Mouse (Mus musculus): ENCODE results near the gene Slc12a1.
A peak's percentile ranks its signal among the peaks of the same experiment; 100 is the strongest.

The Slc12a1 gene

DNA sequence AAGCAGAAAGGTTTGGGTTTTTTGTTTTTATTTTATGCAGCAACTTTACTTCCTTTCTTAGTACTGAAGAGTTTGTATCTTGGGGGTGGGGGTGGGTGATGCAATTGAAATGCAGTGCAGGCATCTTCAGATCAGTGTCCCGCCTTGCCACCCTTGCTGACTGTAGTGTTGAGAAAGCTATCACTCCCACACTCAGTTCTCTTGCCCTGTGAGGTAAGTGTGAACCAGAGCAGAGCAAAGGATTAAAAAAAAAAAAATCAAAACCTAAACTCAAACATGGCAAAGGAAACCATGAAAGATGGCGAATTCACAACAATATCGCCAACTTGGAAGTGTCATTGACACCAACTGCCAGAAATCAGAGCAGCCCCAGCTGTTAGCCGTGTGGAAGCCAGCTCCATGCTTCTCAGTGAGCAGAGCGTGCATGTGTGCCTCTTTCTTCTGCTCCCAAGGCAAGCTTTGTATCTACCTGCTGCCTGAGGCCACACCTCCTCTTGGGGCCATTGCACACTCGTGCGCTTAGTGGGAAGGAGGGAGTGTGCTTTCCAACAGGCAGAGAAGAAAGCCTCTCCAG is 26.0 kb downstream of the Slc12a1 start:
- Histone ChIP-seq H3K36me3 (ENCODE audit: insufficient read depth, low read length) (no peaks in the 10 kb centered on the region), H3K4me1 (replicated peaks; ENCODE audit: low read depth, low read length) (no peaks in the 10 kb centered on the region), H3K27me3 (ENCODE audit: insufficient read depth, low read length) (no peaks in the 10 kb centered on the region), H3K9me3 (ENCODE audit: low read length) (no peaks in the 10 kb centered on the region), H3K4me3 (replicated peaks; ENCODE audit: low read length) (no peak overlapping the region)
- no peak for TF ChIP-seq NANOG (IDR thresholded peaks at IDR 0.05; ENCODE audit: borderline replicate concordance, low read length)

DNA sequence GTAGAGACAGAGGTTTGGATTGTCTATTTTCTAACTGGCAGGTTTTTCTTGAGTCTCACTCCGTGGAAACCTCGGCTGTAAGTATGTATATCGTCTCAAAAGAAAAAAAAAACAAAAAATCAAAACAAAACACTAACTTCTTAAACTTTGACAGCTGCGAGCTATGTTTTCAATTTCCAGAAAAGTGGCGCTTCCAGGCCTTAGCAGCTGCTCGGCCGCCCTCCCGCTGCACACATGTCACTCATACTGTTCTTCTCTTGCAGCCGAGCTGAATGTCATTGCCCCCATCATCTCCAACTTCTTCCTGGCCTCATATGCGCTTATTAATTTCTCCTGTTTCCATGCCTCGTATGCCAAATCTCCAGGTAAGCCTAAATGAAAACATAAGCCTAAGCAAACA is 35.6 kb downstream of the Slc12a1 start:
- no peak overlapping the region for H3K4me3 ChIP-seq (replicated peaks; ENCODE audit: low read length)
- H3K4me1 ChIP-seq (replicated peaks; ENCODE audit: low read depth, low read length): no peaks in the 10 kb centered on the region
- no peaks in the 10 kb centered on the region for H3K36me3 ChIP-seq (ENCODE audit: insufficient read depth, low read length)
- no peaks in the 10 kb centered on the region for H3K27me3 ChIP-seq (ENCODE audit: insufficient read depth, low read length)
- no peaks in the 10 kb centered on the region for H3K9me3 ChIP-seq (ENCODE audit: low read length)
- TF ChIP-seq POU5F1 (IDR thresholded peaks at IDR 0.05; ENCODE audit: borderline replicate concordance, low read length) (no peak), NANOG (IDR thresholded peaks at IDR 0.05; ENCODE audit: borderline replicate concordance, low read length) (no peak), CTCF (conservative IDR thresholded peaks at IDR 0.05; ENCODE audit: low read length) (no peak)

DNA sequence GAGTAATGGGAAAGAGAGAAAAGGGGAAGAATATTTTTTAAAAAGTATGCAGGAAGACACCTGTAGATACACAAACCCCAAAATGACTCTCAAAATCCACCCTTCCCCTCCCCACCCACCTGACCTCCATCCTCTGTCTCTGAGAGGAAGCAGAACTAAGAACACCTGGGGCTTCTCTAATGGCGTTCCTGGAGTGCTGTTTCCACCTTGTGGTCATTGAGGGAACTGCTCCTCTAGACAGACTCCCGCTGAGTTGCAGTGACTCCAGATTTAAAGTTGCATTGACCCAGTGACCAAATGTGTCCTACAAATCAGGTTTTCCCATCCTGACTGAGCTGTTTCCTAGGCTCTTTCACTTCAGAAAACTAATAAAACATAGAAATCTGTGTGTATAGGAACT is 36.9 kb downstream of the Slc12a1 start:
- Histone ChIP-seq H3K4me3 (replicated peaks; ENCODE audit: low read length) (no peak overlapping the region), H3K27me3 (ENCODE audit: insufficient read depth, low read length) (no peaks in the 10 kb centered on the region), H3K36me3 (ENCODE audit: insufficient read depth, low read length) (no peaks in the 10 kb centered on the region), H3K4me1 (replicated peaks; ENCODE audit: low read depth, low read length) (no peaks in the 10 kb centered on the region), H3K9me3 (ENCODE audit: low read length) (no peaks in the 10 kb centered on the region)
- no peak for TF ChIP-seq NANOG (IDR thresholded peaks at IDR 0.05; ENCODE audit: borderline replicate concordance, low read length)
- TF ChIP-seq CTCF (conservative IDR thresholded peaks at IDR 0.05; ENCODE audit: low read length): peak; percentile 97

DNA sequence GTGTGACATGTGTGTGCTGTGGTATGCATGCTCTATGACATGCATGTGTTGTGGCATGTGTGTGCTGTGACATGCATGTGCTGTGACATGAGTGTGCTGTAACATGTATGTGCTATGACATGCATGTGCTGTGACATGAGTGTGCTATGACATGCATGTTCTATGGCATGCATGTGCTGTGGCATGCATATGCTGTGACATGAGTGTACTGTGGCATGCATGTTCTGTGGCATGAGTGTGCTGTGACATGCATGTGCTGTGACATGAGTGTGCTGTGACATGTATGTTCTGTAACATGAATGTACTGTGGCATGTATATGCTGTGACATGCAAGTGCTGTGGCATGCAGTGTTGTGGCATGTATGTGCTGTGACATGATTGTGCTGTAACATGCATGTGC is 40.6 kb downstream of the Slc12a1 start:
- Histone ChIP-seq H3K36me3 (ENCODE audit: insufficient read depth, low read length) (no peaks in the 10 kb centered on the region), H3K27me3 (ENCODE audit: insufficient read depth, low read length) (no peaks in the 10 kb centered on the region), H3K4me3 (replicated peaks; ENCODE audit: low read length) (no peak overlapping the region), H3K9me3 (ENCODE audit: low read length) (no peaks in the 10 kb centered on the region), H3K4me1 (replicated peaks; ENCODE audit: low read depth, low read length) (no peaks in the 10 kb centered on the region)
- TF ChIP-seq CTCF (conservative IDR thresholded peaks at IDR 0.05; ENCODE audit: low read length): no peak
- TF ChIP-seq NANOG (IDR thresholded peaks at IDR 0.05; ENCODE audit: borderline replicate concordance, low read length): no peak
- no peak for TF ChIP-seq POU5F1 (IDR thresholded peaks at IDR 0.05; ENCODE audit: borderline replicate concordance, low read length)

DNA sequence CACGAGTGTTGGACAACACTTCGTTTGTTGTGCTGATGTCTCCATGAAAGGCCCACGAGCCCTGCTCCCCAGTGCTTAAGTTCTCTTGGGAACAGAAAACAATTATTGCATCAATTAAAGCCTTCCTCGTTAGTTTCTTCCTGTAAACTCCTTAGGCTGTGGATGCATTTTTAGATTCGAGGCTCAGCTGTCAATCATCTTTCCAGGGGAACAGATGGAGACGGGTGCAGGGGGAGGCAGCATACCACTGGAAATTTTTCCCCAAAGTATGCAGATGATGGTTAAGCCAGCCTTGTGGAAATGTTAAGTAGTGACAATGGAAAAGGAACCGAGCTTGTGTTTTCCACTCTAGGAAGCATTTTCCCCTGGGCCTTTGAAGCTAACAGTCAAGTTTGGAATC is 44.5 kb downstream of the Slc12a1 start:
- Histone ChIP-seq H3K27me3 (ENCODE audit: insufficient read depth, low read length) (no peaks in the 10 kb centered on the region), H3K9me3 (ENCODE audit: low read length) (no peaks in the 10 kb centered on the region), H3K4me3 (replicated peaks; ENCODE audit: low read length) (no peak overlapping the region), H3K36me3 (ENCODE audit: insufficient read depth, low read length) (no peaks in the 10 kb centered on the region), H3K4me1 (replicated peaks; ENCODE audit: low read depth, low read length) (no peaks in the 10 kb centered on the region)
- no peak for TF ChIP-seq POU5F1 (IDR thresholded peaks at IDR 0.05; ENCODE audit: borderline replicate concordance, low read length)
- TF ChIP-seq NANOG (IDR thresholded peaks at IDR 0.05; ENCODE audit: borderline replicate concordance, low read length): no peak
- no peak for TF ChIP-seq CTCF (conservative IDR thresholded peaks at IDR 0.05; ENCODE audit: low read length)

DNA sequence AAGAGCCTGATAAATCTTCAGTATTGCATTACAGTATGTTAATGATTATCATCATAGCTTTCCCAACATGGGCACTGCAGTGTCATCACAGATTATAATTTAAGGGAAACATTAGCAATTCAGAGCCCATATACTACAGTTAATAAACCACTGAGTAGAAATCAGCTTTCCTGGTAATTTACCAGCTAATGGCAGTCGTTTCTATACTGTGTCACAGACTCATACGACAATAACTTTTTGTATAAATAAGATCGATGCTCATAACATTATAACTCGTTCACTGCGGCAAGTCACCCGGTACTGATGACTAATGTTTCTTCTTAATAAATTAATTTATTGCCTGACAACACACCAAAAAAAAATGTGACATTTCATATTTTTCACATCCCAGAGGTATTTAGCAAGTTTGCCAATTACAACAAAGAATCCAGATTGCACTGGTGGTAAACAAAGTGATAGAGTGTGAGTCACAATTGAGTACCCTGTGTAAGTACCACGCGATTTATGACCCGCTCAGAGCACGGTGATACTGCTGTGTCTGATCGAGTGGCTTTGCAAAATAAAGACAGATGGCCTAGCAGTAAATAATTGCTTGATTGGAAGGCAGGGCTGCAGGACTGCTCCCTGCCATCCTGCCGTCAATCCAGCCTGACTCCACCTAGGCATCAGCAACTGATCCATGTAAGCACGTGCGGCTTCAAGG is 56.7 kb downstream of the Slc12a1 start:
- no peak for TF ChIP-seq POU5F1 (IDR thresholded peaks at IDR 0.05; ENCODE audit: borderline replicate concordance, low read length)
- no peak for TF ChIP-seq NANOG (IDR thresholded peaks at IDR 0.05; ENCODE audit: borderline replicate concordance, low read length)
- no peak for TF ChIP-seq CTCF (conservative IDR thresholded peaks at IDR 0.05; ENCODE audit: low read length)
- Histone ChIP-seq H3K4me3 (replicated peaks; ENCODE audit: low read length) (no peak overlapping the region), H3K27me3 (ENCODE audit: insufficient read depth, low read length) (0 out of 2 replicates have a peak, but pooled peaks cover 2% of the 10 kb centered on the region), H3K9me3 (ENCODE audit: low read length) (no peaks in the 10 kb centered on the region), H3K4me1 (replicated peaks; ENCODE audit: low read depth, low read length) (peaks cover 4% of the 10 kb centered on the region; the same call in 1 of the 2 replicates), H3K36me3 (ENCODE audit: insufficient read depth, low read length) (no peaks in the 10 kb centered on the region)

DNA sequence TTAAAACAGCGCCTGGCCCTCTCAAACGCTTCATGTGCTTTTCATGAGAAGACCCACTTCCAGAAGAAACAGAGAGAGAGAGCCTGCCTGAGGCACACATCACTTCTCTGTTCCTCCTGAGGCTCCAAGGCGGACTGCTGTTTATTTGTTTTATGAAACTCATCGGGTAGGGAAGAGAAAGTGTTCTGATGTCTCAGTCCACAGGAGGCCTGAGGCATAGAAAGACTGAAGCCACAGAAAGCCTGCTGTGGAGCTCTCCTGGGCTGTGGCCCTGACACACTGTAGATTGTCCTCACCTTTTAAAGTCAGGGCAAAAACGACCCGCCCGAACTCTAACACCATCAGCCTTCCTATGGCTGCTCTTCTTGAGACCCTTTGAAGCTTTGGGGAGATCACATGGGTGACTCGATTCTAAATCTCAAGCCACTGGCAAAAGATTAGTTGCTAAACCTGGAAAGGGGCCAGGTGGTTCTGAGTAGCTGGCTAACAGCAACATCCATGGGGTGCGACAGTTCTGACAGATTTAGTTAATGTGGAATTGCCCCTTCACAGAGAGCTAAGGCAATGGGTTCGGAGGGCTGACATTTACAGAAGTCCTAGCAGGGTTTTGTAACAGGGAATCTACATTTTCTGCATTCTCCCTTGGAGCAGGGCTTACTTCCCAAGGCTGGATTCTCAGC is 59.7 kb downstream of the Slc12a1 start:
- Histone ChIP-seq H3K4me3 (replicated peaks; ENCODE audit: low read length) (no peak overlapping the region), H3K9me3 (ENCODE audit: low read length) (no peaks in the 10 kb centered on the region), H3K36me3 (ENCODE audit: insufficient read depth, low read length) (no peaks in the 10 kb centered on the region), H3K4me1 (replicated peaks; ENCODE audit: low read depth, low read length) (peaks cover 4% of the 10 kb centered on the region; the same call in 1 of the 2 replicates), H3K27me3 (ENCODE audit: insufficient read depth, low read length) (0 out of 2 replicates have a peak, but pooled peaks cover 2% of the 10 kb centered on the region)
- TF ChIP-seq NANOG (IDR thresholded peaks at IDR 0.05; ENCODE audit: borderline replicate concordance, low read length) (no peak), POU5F1 (IDR thresholded peaks at IDR 0.05; ENCODE audit: borderline replicate concordance, low read length) (no peak), CTCF (conservative IDR thresholded peaks at IDR 0.05; ENCODE audit: low read length) (no peak)

DNA sequence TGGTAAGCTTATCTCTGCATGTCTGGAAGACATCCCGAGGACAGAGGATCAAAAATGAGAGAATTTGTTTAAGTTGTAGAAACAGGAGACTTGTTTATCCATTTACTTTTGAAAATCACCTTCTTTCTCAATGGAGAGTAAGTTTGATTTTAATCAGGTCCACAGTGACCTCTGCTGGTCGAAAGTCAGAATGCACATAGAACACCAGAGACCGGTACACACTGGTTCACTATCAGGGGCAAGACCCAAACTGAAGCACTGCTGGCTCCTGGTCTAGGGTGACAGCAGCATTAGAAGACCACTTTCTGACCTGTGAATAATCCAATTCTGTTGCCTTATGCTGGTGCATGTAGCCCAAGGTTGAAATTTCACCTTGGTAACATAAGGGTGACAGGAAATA is 62.3 kb downstream of the Slc12a1 start:
- Histone ChIP-seq H3K36me3 (ENCODE audit: insufficient read depth, low read length) (no peaks in the 10 kb centered on the region), H3K9me3 (ENCODE audit: low read length) (no peaks in the 10 kb centered on the region), H3K4me3 (replicated peaks; ENCODE audit: low read length) (no peak overlapping the region), H3K27me3 (ENCODE audit: insufficient read depth, low read length) (0 out of 2 replicates have a peak, but pooled peaks cover 2% of the 10 kb centered on the region), H3K4me1 (replicated peaks; ENCODE audit: low read depth, low read length) (peaks cover 4% of the 10 kb centered on the region; the same call in 1 of the 2 replicates)
- peak; percentile 65 for TF ChIP-seq CTCF (conservative IDR thresholded peaks at IDR 0.05; ENCODE audit: low read length)
- TF ChIP-seq POU5F1 (IDR thresholded peaks at IDR 0.05; ENCODE audit: borderline replicate concordance, low read length): no peak
